Mouse (Mus musculus): Measurements from ENCODE around the gene Rere. TPM values are rescaled to one million over a fixed set of nuclear protein-coding genes. Genes with fewer than 3 reads are reported as not detected.
A peak's percentile ranks its signal among the peaks of the same experiment; 100 is the strongest.

The Rere gene
- polyA plus RNA-seq, 2 experiments = 4.8 to 5.1 TPM

- TF ChIP-seq EP300 (IDR thresholded peaks at IDR 0.05; ENCODE audit: low read depth) (no peak), CTCF (IDR thresholded peaks at IDR 0.05; ENCODE audit: low read depth) (no peak)
- Histone ChIP-seq H3K36me3 (replicated peaks; ENCODE audit: control insufficient read depth, insufficient read depth, low read depth) (peaks cover 72% of the 10 kb centered on the region), H3K4me2 (ENCODE audit: low read depth) (no peak overlapping the region), H3K4me1 (replicated peaks; ENCODE audit: control insufficient read depth in 2 of 2, insufficient read depth in 2 of 2, low read length in 1 of 2) (no peaks in the 10 kb centered on the region), H3K27me3 (ENCODE audit: control insufficient read depth, insufficient read depth, low read length) (no peaks in the 10 kb centered on the region), H3K9ac (replicated peaks) (no peak overlapping the region), H3K4me3 (ENCODE audit: insufficient read depth in 1 of 2, low read depth in 2 of 2, low read length in 2 of 2) (no peak overlapping the region), H3K9me3 (ENCODE audit: control insufficient read depth, low read length) (no peaks in the 10 kb centered on the region), H3K27ac (no peak overlapping the region)
- DNase-seq (ENCODE audit: low read depth in 3 of 3, low spot score in 3 of 3) (no peak), ATAC-seq (ENCODE audit: insufficient read depth) (no peak)
- WGBS (ENCODE audit: insufficient replicate concordance) = 71% methylated on average over 2 of the region's 2 CpGs
Measured at GRCm38 (mm10) chr4:150245876-150246275, 35.6 kb upstream of the Rere start.

GRCm38 (mm10) chr4:150248009-150248408, 33.4 kb upstream of the Rere start:
- no peak overlapping the region for H3K4me2 ChIP-seq (ENCODE audit: low read depth)
- TF ChIP-seq EP300 (IDR thresholded peaks at IDR 0.05; ENCODE audit: low read depth) (no peak), CTCF (IDR thresholded peaks at IDR 0.05; ENCODE audit: low read depth) (peak; percentile 98)
- 57% methylated on average over 5 of the region's 5 CpGs for WGBS (ENCODE audit: insufficient replicate concordance)
- H3K27me3 ChIP-seq (ENCODE audit: control insufficient read depth, insufficient read depth, low read length) = no peaks in the 10 kb centered on the region
- H3K4me3 ChIP-seq (ENCODE audit: insufficient read depth in 1 of 2, low read depth in 2 of 2, low read length in 2 of 2) = no peak overlapping the region
- H3K4me1 ChIP-seq (replicated peaks; ENCODE audit: control insufficient read depth in 2 of 2, insufficient read depth in 2 of 2, low read length in 1 of 2) = no peaks in the 10 kb centered on the region
- no peak overlapping the region for H3K27ac ChIP-seq
- ATAC-seq (ENCODE audit: insufficient read depth) (peak; percentile 44; the same call in 1 of the 2 replicates), DNase-seq (ENCODE audit: low read depth in 3 of 3, low spot score in 3 of 3) (peak in 1 of 3 experiments; percentile 37)
- H3K9me3 ChIP-seq (ENCODE audit: control insufficient read depth, low read length) = no peaks in the 10 kb centered on the region
- no peak overlapping the region for H3K9ac ChIP-seq (replicated peaks)
- H3K36me3 ChIP-seq (replicated peaks; ENCODE audit: control insufficient read depth, insufficient read depth, low read depth) = peaks cover 51% of the 10 kb centered on the region

DNA sequence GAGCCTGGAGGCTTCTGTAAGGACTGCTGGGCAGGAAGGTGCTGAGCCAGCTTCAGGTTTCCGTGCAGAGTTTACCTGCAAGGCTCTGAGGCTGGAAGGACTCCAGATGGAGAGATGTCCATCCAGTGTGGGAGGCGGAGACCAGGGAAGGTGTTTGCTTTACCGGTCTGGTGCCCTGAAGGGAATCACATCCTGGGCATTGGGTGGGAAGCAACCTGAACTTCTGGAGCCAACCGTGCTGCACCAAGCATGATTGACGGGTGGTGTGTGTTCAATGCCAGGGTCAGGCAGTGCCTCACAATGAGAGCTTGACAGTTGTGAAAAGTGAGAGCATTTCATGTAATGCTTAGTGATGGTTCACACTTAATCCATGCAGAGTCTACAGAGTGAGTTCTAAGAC, 32.5 kb upstream of the Rere start:
- DNase-seq (ENCODE audit: low read depth in 3 of 3, low spot score in 3 of 3) = no peak

DNA sequence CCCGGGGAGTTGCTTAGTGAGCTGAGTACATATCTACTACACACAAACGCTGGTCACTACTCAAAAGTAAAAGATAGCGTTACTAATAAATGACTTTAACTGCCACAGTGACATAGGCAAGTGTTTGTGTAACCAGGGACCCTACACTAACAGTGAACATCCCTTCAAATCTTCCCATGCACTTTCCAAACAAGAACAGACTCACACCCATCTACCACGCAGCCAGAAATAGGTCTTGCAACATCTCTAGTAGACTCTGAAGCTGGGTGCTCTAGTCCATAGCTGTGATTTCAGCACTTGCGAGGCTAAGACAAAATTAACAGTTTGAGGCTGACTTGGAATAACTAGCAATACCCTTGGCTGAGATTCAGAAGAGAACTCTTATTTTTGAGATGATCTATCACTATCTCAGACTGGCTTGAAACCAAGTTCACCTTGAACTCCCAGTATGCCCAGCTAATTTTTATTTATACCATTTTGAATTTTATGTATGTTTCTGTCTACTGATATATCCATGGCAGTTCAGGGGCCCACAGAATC, 31.6 kb upstream of the Rere start:
- Histone ChIP-seq H3K9me3 (ENCODE audit: control insufficient read depth, low read length) (no peaks in the 10 kb centered on the region), H3K4me2 (ENCODE audit: low read depth) (no peak overlapping the region), H3K4me3 (ENCODE audit: insufficient read depth in 1 of 2, low read depth in 2 of 2, low read length in 2 of 2) (no peak overlapping the region), H3K4me1 (replicated peaks; ENCODE audit: control insufficient read depth in 2 of 2, insufficient read depth in 2 of 2, low read length in 1 of 2) (no peaks in the 10 kb centered on the region), H3K9ac (replicated peaks) (no peak overlapping the region), H3K36me3 (replicated peaks; ENCODE audit: control insufficient read depth, insufficient read depth, low read depth) (peaks cover 37% of the 10 kb centered on the region), H3K27me3 (ENCODE audit: control insufficient read depth, insufficient read depth, low read length) (no peaks in the 10 kb centered on the region), H3K27ac (no peak overlapping the region)
- TF ChIP-seq EP300 (IDR thresholded peaks at IDR 0.05; ENCODE audit: low read depth) = no peak
- no peak for TF ChIP-seq CTCF (IDR thresholded peaks at IDR 0.05; ENCODE audit: low read depth)
- 57% methylated on average over 5 of the region's 5 CpGs for WGBS (ENCODE audit: insufficient replicate concordance)
- ATAC-seq (ENCODE audit: insufficient read depth) (no peak), DNase-seq (ENCODE audit: low read depth in 3 of 3, low spot score in 3 of 3) (no peak)

More for the DNA sequence above, 32.5 kb upstream of the Rere start:
- Histone ChIP-seq H3K4me1 (replicated peaks; ENCODE audit: control insufficient read depth in 2 of 2, insufficient read depth in 2 of 2, low read length in 1 of 2) (no peaks in the 10 kb centered on the region), H3K27ac (no peak overlapping the region), H3K9ac (replicated peaks) (no peak overlapping the region), H3K4me2 (ENCODE audit: low read depth) (no peak overlapping the region), H3K4me3 (ENCODE audit: insufficient read depth in 1 of 2, low read depth in 2 of 2, low read length in 2 of 2) (no peak overlapping the region), H3K9me3 (ENCODE audit: control insufficient read depth, low read length) (no peaks in the 10 kb centered on the region), H3K36me3 (replicated peaks; ENCODE audit: control insufficient read depth, insufficient read depth, low read depth) (peaks cover 43% of the 10 kb centered on the region), H3K27me3 (ENCODE audit: control insufficient read depth, insufficient read depth, low read length) (no peaks in the 10 kb centered on the region)
- no peak for TF ChIP-seq CTCF (IDR thresholded peaks at IDR 0.05; ENCODE audit: low read depth)
- no peak for TF ChIP-seq EP300 (IDR thresholded peaks at IDR 0.05; ENCODE audit: low read depth)
- WGBS (ENCODE audit: insufficient replicate concordance) = 80% methylated on average over 5 of the region's 5 CpGs
- ATAC-seq (ENCODE audit: insufficient read depth) = no peak

DNA sequence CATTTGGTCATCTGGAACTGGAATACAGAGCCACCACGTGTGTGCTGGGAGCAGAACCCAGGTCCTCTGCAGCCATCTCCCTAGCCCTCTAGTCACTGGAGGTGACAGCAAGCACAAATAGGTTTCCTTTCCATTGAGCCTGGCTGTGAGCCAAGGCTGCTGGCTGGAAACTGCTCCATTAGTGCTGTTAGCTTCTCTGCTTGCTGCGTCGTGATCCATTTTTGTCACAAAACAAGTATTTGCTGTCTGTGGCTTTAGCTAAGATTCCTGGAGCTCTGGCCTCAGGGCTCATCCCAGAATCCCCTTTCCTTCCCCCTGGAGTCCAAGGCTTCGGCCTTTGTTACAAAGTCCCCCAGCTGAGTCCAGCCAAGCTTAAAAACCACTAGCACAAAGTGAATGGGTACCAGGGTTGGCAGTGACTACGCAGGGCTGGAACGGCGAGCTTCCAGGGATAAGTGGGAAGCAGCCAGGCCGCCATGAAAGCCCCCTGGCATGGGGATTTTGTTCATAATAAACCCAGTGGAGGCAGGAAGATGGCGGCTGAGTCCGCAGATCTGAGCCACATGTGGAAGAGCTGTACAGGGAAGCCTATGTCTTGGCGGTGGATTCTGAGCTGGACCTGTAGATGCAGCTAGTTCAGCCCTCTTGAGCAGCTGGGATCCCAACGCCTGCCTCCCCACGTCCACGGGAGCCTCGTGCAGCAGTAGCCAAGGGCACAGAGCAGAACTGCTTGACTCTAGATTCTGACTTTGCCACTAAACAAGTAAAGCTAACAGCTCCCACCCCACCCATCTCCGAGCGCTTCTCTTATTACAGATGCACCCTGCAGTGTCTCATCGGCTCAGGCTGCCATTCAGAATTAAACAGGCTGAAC, 30.7 kb upstream of the Rere start:
- Histone ChIP-seq H3K27me3 (ENCODE audit: control insufficient read depth, insufficient read depth, low read length) (no peaks in the 10 kb centered on the region), H3K9me3 (ENCODE audit: control insufficient read depth, low read length) (no peaks in the 10 kb centered on the region), H3K4me2 (ENCODE audit: low read depth) (no peak overlapping the region), H3K4me3 (ENCODE audit: insufficient read depth in 1 of 2, low read depth in 2 of 2, low read length in 2 of 2) (no peak overlapping the region), H3K4me1 (replicated peaks; ENCODE audit: control insufficient read depth in 2 of 2, insufficient read depth in 2 of 2, low read length in 1 of 2) (no peaks in the 10 kb centered on the region), H3K9ac (replicated peaks) (no peak overlapping the region), H3K27ac (no peak overlapping the region), H3K36me3 (replicated peaks; ENCODE audit: control insufficient read depth, insufficient read depth, low read depth) (peaks cover 31% of the 10 kb centered on the region)
- no peak for DNase-seq (ENCODE audit: low read depth in 3 of 3, low spot score in 3 of 3)
- 61% methylated on average over 18 of the region's 18 CpGs for WGBS (ENCODE audit: insufficient replicate concordance)
- TF ChIP-seq CTCF (IDR thresholded peaks at IDR 0.05; ENCODE audit: low read depth) = no peak
- ATAC-seq (ENCODE audit: insufficient read depth) = no peak

Data from liver, embryonic 14.5 days (tissue).